Mouse (Mus musculus) MEL (cell line): ENCODE data around the gene Brwd1. TPM values are rescaled to one million over a fixed set of nuclear protein-coding genes. Genes with fewer than 3 reads are reported as not detected.

Experiments used
- DNase-seq: peaks from one replicate; pipeline ENCODE4 v3.0.0; 2011; ENCODE audit warnings: low read depth, low spot score
- H3K27ac ChIP-seq: 2 replicates; pipeline ENCODE4 v1.5.1; 2012; ENCODE audit warnings: low read depth, mild to moderate bottlenecking, control low read depth, low read length, moderate library complexity; ENCODE audit not compliant: control insufficient read depth
- H3K27me3 ChIP-seq, 2 experiments: fragments of 150-350 bp in 1 of 2; sonication (generic) in 1 of 2; 2 replicates each; pipeline ENCODE4 v1.6.1; 2012; ENCODE audit warnings: low read length in 2 of 2, mild to moderate bottlenecking in 2 of 2, improper control_type of control experiment in 1 of 2, moderate library complexity in 1 of 2; ENCODE audit not compliant: insufficient read depth in 2 of 2, control insufficient read depth in 1 of 2
- H3K36me3 ChIP-seq, 2 experiments: 2 replicates each; pipeline ENCODE4 v1.6.1; 2012 to 2014; ENCODE audit warnings: low read length in 2 of 2, improper control_type of control experiment in 1 of 2, inconsistent platforms in 1 of 2, mild to moderate bottlenecking in 1 of 2; ENCODE audit not compliant: insufficient read depth in 2 of 2, control insufficient read depth in 1 of 2
- H3K4me1 ChIP-seq, 2 experiments: fragments of 150-350 bp in 1 of 2; sonication (generic) in 1 of 2; 2 replicates each; pipeline ENCODE4 v1.6.1; 2012; ENCODE audit warnings: low read length in 2 of 2, improper control_type of control experiment in 1 of 2, mild to moderate bottlenecking in 1 of 2; ENCODE audit not compliant: insufficient read depth in 2 of 2, control insufficient read depth in 1 of 2
- H3K4me3 ChIP-seq, 2 experiments: fragments of 150-350 bp in 1 of 2; sonication (generic) in 1 of 2; 2 replicates each; pipeline ENCODE4 v1.5.1; 2012; ENCODE audit warnings: low read depth in 2 of 2, low read length in 2 of 2, mild to moderate bottlenecking in 2 of 2, moderate library complexity in 2 of 2, control low read depth in 1 of 2, improper control_type of control experiment in 1 of 2; ENCODE audit not compliant: control insufficient read depth in 1 of 2, insufficient read depth in 1 of 2
- H3K79me2 ChIP-seq: 2 replicates; pipeline ENCODE4 v1.6.1; 2012; ENCODE audit warnings: mild to moderate bottlenecking, low read length, moderate library complexity; ENCODE audit not compliant: control insufficient read depth, poor library complexity, insufficient read depth
- H3K9ac ChIP-seq: 2 replicates; pipeline ENCODE4 v1.6.1; 2012; ENCODE audit warnings: low read depth, mild to moderate bottlenecking, control low read depth, low read length, moderate library complexity; ENCODE audit not compliant: control insufficient read depth, poor library complexity, severe bottlenecking
- H3K9me3 ChIP-seq: fragments of 150-350 bp; sonication (generic); replicated peaks from 2 replicates; pipeline ENCODE4 v1.6.1; 2012; ENCODE audit warnings: mild to moderate bottlenecking, low read length, improper control_type of control experiment, moderate library complexity; ENCODE audit not compliant: insufficient read depth
- BHLHE40 ChIP-seq: IDR thresholded peaks from 2 replicates; pipeline ENCODE4 v1.6.1; 2012; ENCODE audit warnings: low read depth, mild to moderate bottlenecking, inconsistent platforms, low read length, improper control_type of control experiment, borderline replicate concordance
- CHD2 ChIP-seq: IDR thresholded peaks from 2 replicates; pipeline ENCODE4 v1.6.1; 2011; ENCODE audit warnings: low read length, improper control_type of control experiment
- CTCF ChIP-seq, 3 experiments: IDR thresholded peaks in 2 of 3; conservative IDR thresholded peaks in 1 of 3; 2 replicates each; pipeline ENCODE4 v1.5.1; 2011 to 2012; ENCODE audit warnings: low read length in 3 of 3, low read depth in 2 of 3, mild to moderate bottlenecking in 2 of 3, improper control_type of control experiment in 1 of 3, inconsistent platforms in 1 of 3, mixed read lengths in 1 of 3, moderate library complexity in 1 of 3; ENCODE audit not compliant: control insufficient read depth in 1 of 3, insufficient read depth in 1 of 3, poor library complexity in 1 of 3, severe bottlenecking in 1 of 3
- E2F4 ChIP-seq: IDR thresholded peaks from 2 replicates; pipeline ENCODE4 v1.6.1; 2011; ENCODE audit warnings: low read depth, low read length, improper control_type of control experiment, borderline replicate concordance
- EP300 ChIP-seq, 2 experiments: IDR thresholded peaks; 2 replicates each; pipeline ENCODE4 v1.6.1; 2011; ENCODE audit warnings: improper control_type of control experiment in 2 of 2, low read length in 2 of 2, low read depth in 1 of 2, mild to moderate bottlenecking in 1 of 2
- ETS1 ChIP-seq: IDR thresholded peaks from 2 replicates; pipeline ENCODE4 v1.6.1; 2012; ENCODE audit warnings: low read depth, mild to moderate bottlenecking, inconsistent platforms, low read length, improper control_type of control experiment, moderate library complexity
- GABPA ChIP-seq: IDR thresholded peaks from 2 replicates; pipeline ENCODE4 v1.6.1; 2012; ENCODE audit warnings: low read depth, mild to moderate bottlenecking, inconsistent platforms, low read length, improper control_type of control experiment, moderate library complexity
- GATA1 ChIP-seq: IDR thresholded peaks from 2 replicates; pipeline ENCODE4 v1.6.1; 2011; ENCODE audit warnings: low read depth, low read length, improper control_type of control experiment
- MAFK ChIP-seq: IDR thresholded peaks from 2 replicates; pipeline ENCODE4 v1.6.1; 2011; ENCODE audit warnings: low read depth, mild to moderate bottlenecking, low read length, improper control_type of control experiment, borderline replicate concordance
- MAX ChIP-seq: IDR thresholded peaks from 2 replicates; pipeline ENCODE4 v1.6.1; 2011; ENCODE audit warnings: low read length, improper control_type of control experiment
- MXI1 ChIP-seq: IDR thresholded peaks from 2 replicates; pipeline ENCODE4 v1.6.1; 2011; ENCODE audit warnings: mild to moderate bottlenecking, low read depth, low read length, improper control_type of control experiment
- MYB ChIP-seq: IDR thresholded peaks from 2 replicates; pipeline ENCODE4 v1.6.1; 2011; ENCODE audit warnings: mild to moderate bottlenecking, low read depth, low read length, improper control_type of control experiment
- MYC ChIP-seq: IDR thresholded peaks from 2 replicates; pipeline ENCODE4 v1.6.1; 2011; ENCODE audit warnings: low read depth, mild to moderate bottlenecking, low read length, improper control_type of control experiment, moderate library complexity
- POLR2A ChIP-seq, 2 experiments: IDR thresholded peaks; 2 replicates each; pipeline ENCODE4 v1.6.1; 2011 to 2012; ENCODE audit warnings: low read length in 2 of 2, mild to moderate bottlenecking in 2 of 2, control low read depth in 1 of 2, improper control_type of control experiment in 1 of 2, low read depth in 1 of 2, moderate library complexity in 1 of 2; ENCODE audit not compliant: control insufficient read depth in 1 of 2, insufficient read depth in 1 of 2, poor library complexity in 1 of 2
- POLR2AphosphoS2 ChIP-seq: IDR thresholded peaks from 2 replicates; pipeline ENCODE4 v1.6.1; 2011; ENCODE audit warnings: low read length, improper control_type of control experiment
- RAD21 ChIP-seq: IDR thresholded peaks from 2 replicates; pipeline ENCODE4 v1.6.1; 2011; ENCODE audit warnings: mild to moderate bottlenecking, low read depth, low read length, improper control_type of control experiment
- RCOR1 ChIP-seq: IDR thresholded peaks from 2 replicates; pipeline ENCODE4 v1.6.1; 2012; ENCODE audit warnings: low read depth, mild to moderate bottlenecking, inconsistent platforms, low read length, improper control_type of control experiment
- SIN3A ChIP-seq: IDR thresholded peaks from 2 replicates; pipeline ENCODE4 v1.6.1; 2012; ENCODE audit warnings: low read length, improper control_type of control experiment, inconsistent platforms
- SMC3 ChIP-seq: IDR thresholded peaks from 2 replicates; pipeline ENCODE4 v1.6.1; 2011; ENCODE audit warnings: low read depth, low read length, improper control_type of control experiment
- TAL1 ChIP-seq: IDR thresholded peaks from 2 replicates; pipeline ENCODE4 v1.6.1; 2012; ENCODE audit warnings: mild to moderate bottlenecking, inconsistent platforms, low read length, moderate library complexity, mixed read lengths
- TBP ChIP-seq: IDR thresholded peaks from 2 replicates; pipeline ENCODE4 v1.8.0; 2011; ENCODE audit warnings: low read depth, low read length, improper control_type of control experiment
- ZC3H11A ChIP-seq: IDR thresholded peaks from 2 replicates; pipeline ENCODE4 v1.6.1; 2012; ENCODE audit warnings: low read depth, mild to moderate bottlenecking, inconsistent platforms, low read length, improper control_type of control experiment
- ZKSCAN1 ChIP-seq: IDR thresholded peaks from 2 replicates; pipeline ENCODE4 v1.6.1; 2012; ENCODE audit warnings: low read depth, mild to moderate bottlenecking, inconsistent platforms, low read length, improper control_type of control experiment, moderate library complexity
- polyA plus RNA-seq, 2 experiments: library from polyadenylated mRNA; stranded (reverse) in 1 of 2; unstranded in 1 of 2; fragments of >175 nt in 1 of 2; fragments of >200 nt in 1 of 2; gene quantifications; 2 replicates each; pipeline versions ENCODE4 v1.2.1 to v1.2.4; 2012; ENCODE audit warnings: low replicate concordance in 2 of 2, low read depth in 1 of 2; ENCODE audit not compliant: insufficient read length in 2 of 2, insufficient read depth in 1 of 2, missing spikeins in 1 of 2
- total RNA-seq: library from RNA; depleted of rRNA; stranded (reverse); fragments of 300-350 nt; gene quantifications from 2 replicates; pipeline ENCODE4 v1.2.3, GENCODE M21; 2012

Gene Brwd1
- total and polyA plus RNA-seq, 3 experiments = 27.1 to 77.1 (median 41.0) TPM

DNA sequence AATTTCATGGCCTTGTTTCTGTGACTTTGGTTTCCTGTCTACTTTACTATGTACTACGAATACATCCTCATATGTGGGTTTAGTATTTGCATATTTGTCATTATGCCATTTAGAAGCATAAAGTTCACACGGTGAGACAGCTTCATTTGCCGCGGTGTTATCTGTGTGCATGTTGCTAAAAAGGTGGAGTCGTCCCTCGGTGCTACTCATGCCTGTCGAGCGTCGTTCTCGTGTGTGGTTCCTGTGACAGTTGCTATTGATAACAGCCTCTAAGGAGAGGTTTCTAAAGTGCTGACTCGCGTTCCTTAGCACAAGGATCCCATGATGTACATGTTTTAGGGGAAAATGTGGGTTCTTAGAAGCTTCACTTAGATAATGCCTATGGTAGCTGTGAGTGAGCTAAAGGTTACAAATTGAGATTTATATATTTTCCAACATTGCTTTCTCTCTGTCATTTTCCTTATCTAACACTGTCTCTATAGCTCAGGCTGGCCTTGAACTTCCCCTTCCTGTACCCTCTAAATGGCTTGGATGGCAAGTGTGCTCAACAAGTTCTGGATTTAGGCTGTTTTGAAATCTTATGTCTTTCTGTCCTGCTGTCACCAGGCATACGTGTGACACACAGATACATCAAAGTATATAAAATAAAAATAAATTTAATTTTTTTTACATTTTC, 49.8 kb downstream of the Brwd1 start:
- Histone ChIP-seq H3K27me3 (no peaks in the 10 kb centered on the region), H3K79me2 (no peaks in the 10 kb centered on the region), H3K27ac (peak overlapping the region; percentile 90), H3K4me3 (peak overlapping the region in 1 of 2 experiments; percentile 30; a peak in 2 of 4 replicates), H3K36me3 (peaks cover 12 to 19% of the 10 kb centered on the region in 2 experiments), H3K4me1 (peaks cover 8 to 14% of the 10 kb centered on the region in 2 experiments), H3K9me3 (no peaks in the 10 kb centered on the region), H3K9ac (peak overlapping the region; percentile 41)
- TF ChIP-seq MAFK (peak; percentile 67), GABPA (no peak), MYB (peak; percentile 61), ZKSCAN1 (no peak), ZC3H11A (no peak), SIN3A (peak; percentile 89), GATA1 (peak; percentile 76), TBP (0 out of 2 replicates have a peak, but pooled peaks have one; percentile 33), MXI1 (peak; percentile 94), ETS1 (peak; percentile 88), MYC (peak; percentile 68; the same call in 1 of the 2 replicates), BHLHE40 (0 out of 2 replicates have a peak, but pooled peaks have one; percentile 4), RCOR1 (peak; percentile 16; the same call in 1 of the 2 replicates), EP300 (IDR thresholded peaks at IDR 0.05; ENCODE audit: low read depth in 1 of 2, low read length in 2 of 2) (peak; percentile 44 to 71; a peak in 3 of 4 replicates), MAX (peak; percentile 89)
- peak; percentile 92 for DNase-seq

DNA sequence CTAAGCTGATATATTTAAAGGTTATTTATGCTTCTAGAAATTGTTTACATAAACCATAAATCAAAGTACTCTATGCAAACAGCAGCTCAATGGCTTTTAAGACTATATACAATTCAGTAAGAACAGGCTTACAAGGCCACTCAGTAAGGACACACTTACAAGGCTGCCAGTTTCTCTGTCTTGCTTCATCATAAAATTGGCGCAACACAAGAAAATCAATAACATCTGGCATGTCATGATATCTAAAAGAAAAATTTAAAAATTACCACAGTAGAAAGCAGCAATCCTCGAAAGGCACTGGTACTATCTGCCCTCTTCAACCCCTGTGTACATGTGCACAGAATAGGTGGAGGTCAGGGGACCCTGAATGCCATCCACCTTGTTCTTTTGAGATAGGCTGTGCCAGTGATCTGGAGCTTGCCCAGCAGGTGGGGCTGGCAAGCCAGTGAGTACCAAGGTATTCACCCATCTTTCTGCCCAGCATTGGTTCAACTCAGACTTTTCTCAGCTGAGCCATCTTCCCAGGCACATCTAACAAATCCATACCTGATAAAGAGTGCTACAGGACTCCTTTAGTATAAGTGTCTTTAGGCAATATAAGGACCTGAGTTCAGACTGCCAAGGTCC, 51.7 kb downstream of the Brwd1 start:
- TF ChIP-seq RAD21 (peak; percentile 6), POLR2AphosphoS2 (no peak), POLR2A (IDR thresholded peaks at IDR 0.05; ENCODE audit: control insufficient read depth in 1 of 2, insufficient read depth in 1 of 2, low read depth in 1 of 2, low read length in 2 of 2, poor library complexity in 1 of 2) (no peak), RCOR1 (no peak), BHLHE40 (no peak), CHD2 (no peak), CTCF (IDR thresholded peaks at IDR 0.05 in 2 of 3, conservative IDR thresholded peaks at IDR 0.05 in 1 of 3; ENCODE audit: control insufficient read depth in 1 of 3, insufficient read depth in 1 of 3, low read depth in 2 of 3, low read length in 3 of 3, poor library complexity in 1 of 3, severe bottlenecking in 1 of 3) (peak; percentile 20 to 29 (median 28); a peak in 4 of 6 replicates), E2F4 (no peak), SMC3 (no peak), TAL1 (no peak)
- H3K9me3 ChIP-seq = no peaks in the 10 kb centered on the region

More for the DNA sequence above, 51.7 kb downstream of the Brwd1 start:
- Histone ChIP-seq H3K4me3 (no peak overlapping the region), H3K27ac (no peak overlapping the region), H3K79me2 (no peaks in the 10 kb centered on the region), H3K27me3 (no peaks in the 10 kb centered on the region), H3K4me1 (peaks cover 8 to 14% of the 10 kb centered on the region in 2 experiments), H3K36me3 (peaks cover 9 to 19% of the 10 kb centered on the region in 2 experiments), H3K9ac (no peak overlapping the region)
- DNase-seq = peak; percentile 13
